Mouse (Mus musculus): ENCODE results near the gene Gm20458. TPM values are rescaled to one million over a fixed set of nuclear protein-coding genes. Genes with fewer than 3 reads are reported as not detected.

Gene Gm20458
- total RNA-seq, 2 experiments from 2014 or later = 0.48 to 3.0 TPM

DNA sequence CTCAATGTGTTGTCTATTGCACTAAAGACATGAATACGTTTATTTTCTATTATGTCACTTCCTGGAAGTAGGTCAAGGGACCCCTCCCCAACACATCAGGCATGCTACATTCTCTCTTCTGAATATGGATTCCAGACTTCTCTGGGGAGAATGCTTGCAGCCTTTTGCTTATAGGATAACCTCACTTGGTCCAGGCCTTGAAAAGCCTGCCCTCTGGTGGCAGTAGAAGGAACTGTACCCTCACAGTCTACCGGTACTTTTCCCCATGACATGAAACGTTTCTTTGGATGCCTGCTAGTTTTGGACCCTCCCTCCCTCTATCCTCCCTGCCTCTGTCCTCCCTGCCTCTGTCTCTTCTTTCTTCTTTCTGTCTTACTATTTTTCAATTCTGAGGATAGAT is 70.4 kb downstream of the Gm20458 start:
- peak in 1 of 2 experiments; percentile 35 for DNase-seq (ENCODE audit: low spot score in 2 of 2)

DNA sequence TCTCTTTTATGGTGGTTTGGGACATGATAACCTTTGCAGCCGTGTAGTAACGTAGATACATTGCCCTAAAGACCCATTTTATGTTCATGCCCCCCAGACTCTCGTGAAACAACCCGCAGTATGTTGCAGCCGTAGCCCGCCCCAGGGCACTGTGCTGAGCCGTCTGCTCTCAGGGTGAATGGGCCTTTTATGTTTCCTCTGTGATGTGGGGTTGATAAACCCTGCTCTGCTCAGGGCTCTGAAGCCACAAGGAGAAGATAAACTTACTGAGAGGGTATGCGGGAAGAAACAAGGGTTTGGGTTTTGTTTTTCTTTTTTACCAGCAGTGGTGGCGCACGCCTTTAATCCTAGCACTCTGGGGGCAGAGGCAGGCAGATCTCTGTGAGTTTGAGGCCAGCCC is 73.5 kb downstream of the Gm20458 start:
- no peak for DNase-seq (ENCODE audit: low spot score in 2 of 2)

DNA sequence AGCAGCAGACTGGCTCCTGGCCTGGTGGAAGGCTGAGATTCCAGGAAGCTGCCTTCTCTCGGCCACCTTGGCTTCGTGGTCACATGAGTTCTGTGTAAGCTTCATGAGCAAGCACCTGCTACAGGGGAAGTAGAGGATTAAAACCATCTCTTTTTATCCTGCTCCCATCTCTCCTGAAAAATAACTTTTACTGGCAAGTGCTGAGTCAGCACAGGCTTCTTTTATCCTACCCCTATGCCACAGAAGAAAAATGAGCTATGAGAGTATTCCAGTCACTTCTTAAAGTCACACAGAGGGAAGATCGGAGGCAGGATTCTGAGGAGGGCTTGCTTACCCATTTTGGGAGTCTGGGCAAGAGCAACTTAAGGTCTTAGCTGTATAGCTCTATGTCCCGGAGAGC is 76.2 kb downstream of the Gm20458 start:
- DNase-seq (ENCODE audit: low spot score in 2 of 2) = no peak

Other genes with a start within 250 kb of the Gm20458 start
- gene Wfdc15b, start 239.3 kb upstream of the Gm20458 start, total RNA-seq (2021) = 1 to 10 TPM in 1 of 2 experiments, not detected in 1; 6.0 TPM
- not detected for gene Svs2, start 222.5 kb upstream of the Gm20458 start, total RNA-seq (2021)
- not detected for gene Svs3b, start 204.3 kb upstream of the Gm20458 start, total RNA-seq (2021)
- not detected for gene Svs4, start 182.5 kb upstream of the Gm20458 start, total RNA-seq (2021)
- gene Svs3a, start 171.7 kb upstream of the Gm20458 start, total RNA-seq (2021) = not detected
- not detected for gene Svs6, start 144.2 kb upstream of the Gm20458 start, total RNA-seq (2021)
- gene Svs5, start 128.2 kb upstream of the Gm20458 start, total RNA-seq (2021) = under 1 TPM in 1 of 2 experiments, not detected in 1; 0.71 TPM
- gene Slpi, start 71.9 kb upstream of the Gm20458 start, total RNA-seq (2021) = 1 to 10 TPM; 7.8 to 9.0 TPM
- gene Rbpjl, start 57.8 kb upstream of the Gm20458 start, total RNA-seq (2021) = 10 to 100 TPM in 1 of 2 experiments, under 1 TPM in 1; 0.14 to 14.6 TPM
- 1 to 10 TPM; 4.7 to 4.9 TPM for gene Matn4, start 55.8 kb upstream of the Gm20458 start, total RNA-seq (2021)
- 10 to 100 TPM; 75.2 to 93.9 TPM for gene Sdc4, start 17.1 kb upstream of the Gm20458 start, total RNA-seq (2021)
- 10 to 100 TPM; 34.7 to 35.0 TPM for gene Sys1, start 4.0 kb upstream of the Gm20458 start, total RNA-seq (2021)
- gene Trp53tg5, start 12.8 kb downstream of the Gm20458 start, total RNA-seq (2021) = not detected
- 10 to 100 TPM; 10.9 to 17.1 TPM for gene Dbndd2, start 25.1 kb downstream of the Gm20458 start, total RNA-seq (2021)
- gene Pigt, start 36.6 kb downstream of the Gm20458 start, total RNA-seq (2021) = 100 to 1,000 TPM; 133 to 134 TPM
- 10 to 100 TPM in 1 of 2 experiments, 1 to 10 TPM in 1; 1.9 to 49.1 TPM for gene Wfdc2, start 101.4 kb downstream of the Gm20458 start, total RNA-seq (2021)
- not detected for gene Spint3, start 112.5 kb downstream of the Gm20458 start, total RNA-seq (2021)
- gene Wfdc6a, start 124.5 kb downstream of the Gm20458 start, total RNA-seq (2021) = 1 to 10 TPM in 1 of 2 experiments, under 1 TPM in 1; 0.48 to 1.2 TPM
- not detected for gene Eppin, start 132.6 kb downstream of the Gm20458 start, total RNA-seq (2021)
- not detected for gene Wfdc6b, start 152.6 kb downstream of the Gm20458 start, total RNA-seq (2021)
- gene Wfdc8, start 152.7 kb downstream of the Gm20458 start, total RNA-seq (2021) = under 1 TPM; 0.20 to 0.39 TPM
- not detected for gene Wfdc16, start 177.8 kb downstream of the Gm20458 start, total RNA-seq (2021)
- gene Wfdc10, start 195.1 kb downstream of the Gm20458 start, total RNA-seq (2021) = under 1 TPM in 1 of 2 experiments, not detected in 1; 0.76 TPM
- gene Wfdc9, start 195.6 kb downstream of the Gm20458 start, total RNA-seq (2021) = not detected
- not detected for gene Wfdc11, start 213.1 kb downstream of the Gm20458 start, total RNA-seq (2021)
- not detected for gene Wfdc13, start 224.1 kb downstream of the Gm20458 start, total RNA-seq (2021)
- not detected for gene Spint4, start 237.5 kb downstream of the Gm20458 start, total RNA-seq (2021)